Mouse (Mus musculus): ENCODE data around the gene Adprm. TPM values are rescaled to one million over a fixed set of nuclear protein-coding genes. Genes with fewer than 3 reads are reported as not detected.
"Not testable (repeated sequence)": the region's sequence is repeated elsewhere in the genome, so short reads cannot be mapped to it uniquely, and the experiment has no call there.

Adprm gene
- 38.0 and 41.3 TPM in 2 replicates for polyA plus RNA-seq (2015; fragmentation: Nextera tagmentation; extraction: Ambion mirVana)

DNA sequence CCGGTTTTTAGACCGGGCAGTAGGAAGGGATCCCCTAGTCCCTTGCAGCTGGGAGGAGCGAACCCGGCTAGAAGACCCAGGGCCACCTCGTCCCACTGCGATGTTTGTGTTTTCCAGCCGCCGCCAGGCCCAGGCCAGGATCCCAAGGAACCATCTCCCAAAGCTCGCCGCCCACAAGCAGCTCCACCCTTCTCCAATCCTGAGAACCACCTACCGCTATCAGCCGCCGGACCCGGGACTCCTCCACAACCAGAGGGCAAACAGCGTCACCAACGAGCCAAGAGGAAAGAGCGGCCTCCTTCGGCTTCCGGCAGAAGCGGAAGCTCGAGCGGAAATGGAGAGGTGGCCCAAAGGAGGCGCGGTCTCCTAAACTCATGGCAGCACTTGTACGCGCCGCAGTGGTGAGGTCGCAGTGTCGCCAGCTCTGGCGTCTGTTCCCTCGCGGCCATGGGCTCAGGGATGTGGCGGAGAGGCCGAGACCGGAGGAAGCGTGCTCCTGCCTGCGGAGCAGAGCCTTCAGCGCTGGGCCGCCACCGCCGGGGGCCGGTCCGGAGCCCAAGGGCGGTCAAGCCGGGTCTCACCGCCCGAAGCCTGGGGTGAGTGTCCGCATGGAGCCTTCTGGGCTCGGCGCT lies at the start of gene Adprm, which contains the start of gene Sco1:
Adprm (minus strand) TSS at position 274 of the 632 bp plus-strand sequence.
Sco1 (plus strand) TSS at position 350 of the 632 bp plus-strand sequence.
- Histone ChIP-seq H3K36me3 (peaks cover 39% of the 10 kb centered on the region), H3K27me3 (no peaks in the 10 kb centered on the region), H3K27ac (replicated peaks) (peak within 1 kb of the TSS; percentile 84), H3K9me3 (no peaks in the 10 kb centered on the region), H3K9ac (peak within 1 kb of the TSS; percentile 88), H3K4me3 (peak within 1 kb of the TSS; percentile 98), H3K4me2 (peak within 1 kb of the TSS; percentile 75), H3K4me1 (replicated peaks) (peaks cover 28% of the 10 kb centered on the region)
- ATAC-seq (ENCODE audit: low read depth), result peak; percentile 96
- WGBS, result under 1% methylated on average over 50 of the region's 50 CpGs

DNA sequence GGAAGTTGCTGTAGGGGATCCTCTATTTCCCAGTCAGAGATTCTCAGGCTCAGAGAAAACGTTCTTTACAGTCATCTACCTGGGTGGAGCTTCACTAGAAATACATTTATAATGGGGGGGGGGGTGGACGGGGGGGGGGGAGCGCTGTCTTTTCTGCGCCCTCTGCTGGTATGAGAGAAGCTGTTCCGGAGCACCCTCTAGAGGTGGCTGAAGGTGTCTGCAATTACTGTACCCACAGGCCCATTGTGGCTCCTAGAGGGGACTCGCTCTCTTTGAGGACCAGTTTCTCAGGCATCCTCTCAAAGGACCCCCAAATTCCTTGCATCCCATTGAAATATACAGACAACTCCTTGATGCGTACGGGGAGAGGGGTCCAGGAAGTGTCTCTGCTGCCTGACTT lies 49.3 kb upstream of the Adprm start:
- Histone ChIP-seq H3K4me3 (no peak overlapping the region), H3K4me1 (replicated peaks) (peaks cover 12% of the 10 kb centered on the region), H3K4me2 (no peak overlapping the region), H3K27me3 (no peaks in the 10 kb centered on the region), H3K9me3 (no peaks in the 10 kb centered on the region), H3K27ac (replicated peaks) (no peak overlapping the region), H3K9ac (no peak overlapping the region), H3K36me3 (no peaks in the 10 kb centered on the region)
- ATAC-seq (ENCODE audit: low read depth), result no peak
- 47% methylated on average over 5 of the region's 8 CpGs for WGBS

DNA sequence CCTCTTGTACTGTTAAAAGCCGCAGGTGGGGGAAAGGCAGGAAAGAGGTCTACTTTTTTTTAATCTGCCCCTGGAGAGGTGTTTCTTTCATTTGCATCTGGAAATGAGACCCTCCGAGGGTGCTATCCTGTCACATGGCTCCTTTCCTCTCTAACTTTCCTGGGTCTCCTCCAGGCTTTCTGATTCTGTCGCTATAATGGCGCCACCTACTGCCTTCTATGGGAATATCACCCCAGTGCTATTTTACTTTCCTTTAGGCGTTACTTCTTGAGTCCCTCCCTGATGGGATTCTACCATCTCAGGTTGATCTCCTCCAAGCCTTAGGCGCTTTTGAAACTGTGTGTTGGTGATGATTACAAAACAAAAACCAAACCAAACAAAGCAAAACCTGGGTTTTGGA lies 47.8 kb upstream of the Adprm start:
- WGBS, result 37% methylated on average over 6 of the region's 6 CpGs

DNA sequence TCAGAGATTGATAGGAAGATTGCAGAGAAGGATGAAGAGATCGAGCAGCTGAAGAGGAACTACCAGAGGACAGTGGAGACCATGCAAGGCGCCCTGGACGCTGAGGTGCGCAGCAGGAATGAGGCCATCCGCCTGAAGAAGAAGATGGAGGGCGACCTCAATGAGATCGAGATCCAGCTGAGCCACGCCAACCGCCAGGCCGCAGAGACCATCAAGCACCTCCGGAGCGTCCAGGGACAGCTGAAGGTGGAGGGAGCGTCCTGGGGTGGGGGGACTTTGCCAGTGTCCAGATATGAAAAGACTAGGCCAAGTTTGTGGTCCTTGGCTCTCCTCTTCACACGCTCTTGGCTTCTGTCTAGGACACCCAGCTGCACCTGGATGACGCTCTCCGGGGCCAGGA lies 46.8 kb upstream of the Adprm start:
- no peaks in the 10 kb centered on the region for H3K4me1 ChIP-seq (replicated peaks)
- no peaks in the 10 kb centered on the region for H3K9me3 ChIP-seq
- no peaks in the 10 kb centered on the region for H3K36me3 ChIP-seq
- no peak overlapping the region for H3K9ac ChIP-seq
- no peaks in the 10 kb centered on the region for H3K27me3 ChIP-seq
- no peak overlapping the region for H3K27ac ChIP-seq (replicated peaks)
- 95% methylated on average over 16 of the region's 16 CpGs for WGBS
- no peak for ATAC-seq (ENCODE audit: low read depth)
- H3K4me2 ChIP-seq, result no peak overlapping the region
- H3K4me3 ChIP-seq, result no peak overlapping the region

More for the DNA sequence above, 47.8 kb upstream of the Adprm start:
- no peak overlapping the region for H3K4me2 ChIP-seq
- H3K27ac ChIP-seq (replicated peaks), result no peak overlapping the region
- peaks cover 5% of the 10 kb centered on the region; the same call in 1 of the 2 replicates for H3K4me1 ChIP-seq (replicated peaks)
- H3K36me3 ChIP-seq, result no peaks in the 10 kb centered on the region
- no peak overlapping the region for H3K9ac ChIP-seq
- no peaks in the 10 kb centered on the region for H3K27me3 ChIP-seq
- no peaks in the 10 kb centered on the region for H3K9me3 ChIP-seq
- no peak for ATAC-seq (ENCODE audit: low read depth)
- H3K4me3 ChIP-seq, result no peak overlapping the region

DNA sequence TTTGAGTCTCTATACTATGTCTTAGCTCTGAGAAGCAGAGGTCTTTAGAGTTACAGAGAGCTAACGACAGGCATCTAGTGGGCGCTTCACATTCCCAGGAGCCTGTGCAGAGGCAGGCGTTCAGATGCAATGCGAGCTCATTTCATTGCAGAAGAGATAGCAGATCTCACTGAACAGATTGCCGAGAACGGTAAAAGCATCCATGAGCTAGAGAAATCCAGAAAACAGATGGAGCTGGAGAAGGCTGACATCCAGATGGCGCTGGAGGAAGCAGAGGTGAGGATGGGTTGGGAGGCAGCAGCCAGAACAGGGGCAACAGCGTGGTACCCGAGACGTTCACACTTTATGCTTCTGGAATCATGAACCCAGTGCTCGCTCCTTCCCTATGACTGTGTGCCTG lies 46.0 kb upstream of the Adprm start:
- H3K9ac ChIP-seq, result no peak overlapping the region
- H3K27ac ChIP-seq (replicated peaks), result no peak overlapping the region
- no peaks in the 10 kb centered on the region for H3K36me3 ChIP-seq
- no peak overlapping the region for H3K4me3 ChIP-seq
- no peaks in the 10 kb centered on the region for H3K9me3 ChIP-seq
- no peaks in the 10 kb centered on the region for H3K27me3 ChIP-seq
- ATAC-seq (ENCODE audit: low read depth), result no peak
- H3K4me2 ChIP-seq, result no peak overlapping the region
- H3K4me1 ChIP-seq (replicated peaks), result no peaks in the 10 kb centered on the region
- 88% methylated on average over 11 of the region's 11 CpGs for WGBS

DNA sequence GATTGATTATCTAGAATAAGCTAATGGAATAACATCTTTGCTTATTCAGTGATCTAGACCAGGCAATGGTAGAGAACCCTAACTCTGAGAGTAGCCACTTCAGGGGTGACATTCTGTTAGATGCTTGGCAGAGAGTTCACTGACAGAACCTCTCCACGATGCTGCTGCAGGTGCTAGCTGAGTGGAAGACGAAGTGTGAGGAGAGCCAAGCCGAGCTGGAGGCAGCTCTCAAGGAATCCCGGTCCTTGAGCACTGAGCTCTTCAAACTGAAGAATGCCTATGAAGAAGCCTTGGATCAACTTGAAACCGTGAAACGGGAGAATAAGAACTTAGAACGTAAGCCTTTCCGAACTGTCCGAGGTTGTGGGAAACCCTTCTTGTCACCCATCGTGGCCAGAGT lies 45.3 kb upstream of the Adprm start:
- H3K27me3 ChIP-seq, result no peaks in the 10 kb centered on the region
- H3K4me1 ChIP-seq (replicated peaks), result no peaks in the 10 kb centered on the region
- H3K27ac ChIP-seq (replicated peaks), result no peak overlapping the region
- WGBS, result 92% methylated on average over 10 of the region's 10 CpGs
- no peaks in the 10 kb centered on the region for H3K9me3 ChIP-seq
- no peak overlapping the region for H3K4me3 ChIP-seq
- no peak overlapping the region for H3K4me2 ChIP-seq
- no peak overlapping the region for H3K9ac ChIP-seq
- H3K36me3 ChIP-seq, result no peaks in the 10 kb centered on the region
- ATAC-seq (ENCODE audit: low read depth), result no peak

DNA sequence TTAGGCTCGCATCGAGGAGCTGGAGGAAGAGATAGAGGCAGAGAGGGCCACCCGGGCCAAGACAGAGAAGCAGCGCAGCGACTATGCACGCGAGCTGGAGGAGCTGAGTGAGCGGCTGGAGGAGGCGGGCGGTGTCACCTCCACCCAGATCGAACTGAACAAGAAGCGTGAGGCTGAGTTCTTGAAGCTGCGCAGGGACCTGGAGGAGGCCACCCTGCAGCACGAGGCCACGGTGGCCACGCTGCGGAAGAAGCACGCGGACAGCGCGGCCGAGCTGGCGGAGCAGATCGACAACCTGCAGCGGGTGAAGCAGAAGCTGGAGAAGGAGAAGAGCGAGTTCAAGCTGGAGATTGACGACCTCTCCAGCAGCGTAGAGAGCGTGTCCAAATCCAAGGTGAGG lies 42.1 kb upstream of the Adprm start:
- no peaks in the 10 kb centered on the region for H3K27me3 ChIP-seq
- no peak overlapping the region for H3K27ac ChIP-seq (replicated peaks)
- H3K4me3 ChIP-seq, result no peak overlapping the region
- ATAC-seq (ENCODE audit: low read depth), result no peak
- no peak overlapping the region for H3K4me2 ChIP-seq
- WGBS, result 86% methylated on average over 29 of the region's 29 CpGs
- H3K4me1 ChIP-seq (replicated peaks), result no peaks in the 10 kb centered on the region
- H3K9me3 ChIP-seq, result no peaks in the 10 kb centered on the region
- no peaks in the 10 kb centered on the region for H3K36me3 ChIP-seq
- no peak overlapping the region for H3K9ac ChIP-seq

DNA sequence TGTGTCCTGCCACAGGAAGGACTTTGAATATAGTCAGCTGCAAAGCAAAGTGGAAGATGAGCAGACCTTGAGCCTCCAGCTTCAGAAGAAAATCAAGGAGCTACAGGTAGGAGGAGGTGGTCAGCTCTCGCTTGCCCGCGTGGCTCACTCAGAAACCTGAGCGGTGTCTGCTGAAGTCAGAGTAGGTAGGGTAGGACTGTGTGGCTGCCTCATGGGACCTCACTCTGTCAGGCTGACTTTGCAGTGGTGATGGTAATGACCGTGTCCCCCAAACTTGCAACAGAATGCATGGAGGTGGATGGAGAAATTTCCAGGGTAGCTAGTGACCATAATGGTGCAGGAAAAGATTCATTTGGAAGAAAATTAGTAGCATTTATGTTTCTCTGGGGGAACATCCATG lies 41.3 kb upstream of the Adprm start:
- Histone ChIP-seq H3K9me3 (no peaks in the 10 kb centered on the region), H3K27ac (replicated peaks) (no peak overlapping the region), H3K9ac (no peak overlapping the region), H3K4me3 (no peak overlapping the region), H3K4me2 (no peak overlapping the region), H3K4me1 (replicated peaks) (no peaks in the 10 kb centered on the region), H3K27me3 (no peaks in the 10 kb centered on the region), H3K36me3 (no peaks in the 10 kb centered on the region)
- ATAC-seq (ENCODE audit: low read depth), result no peak
- 92% methylated on average over 5 of the region's 5 CpGs for WGBS

DNA sequence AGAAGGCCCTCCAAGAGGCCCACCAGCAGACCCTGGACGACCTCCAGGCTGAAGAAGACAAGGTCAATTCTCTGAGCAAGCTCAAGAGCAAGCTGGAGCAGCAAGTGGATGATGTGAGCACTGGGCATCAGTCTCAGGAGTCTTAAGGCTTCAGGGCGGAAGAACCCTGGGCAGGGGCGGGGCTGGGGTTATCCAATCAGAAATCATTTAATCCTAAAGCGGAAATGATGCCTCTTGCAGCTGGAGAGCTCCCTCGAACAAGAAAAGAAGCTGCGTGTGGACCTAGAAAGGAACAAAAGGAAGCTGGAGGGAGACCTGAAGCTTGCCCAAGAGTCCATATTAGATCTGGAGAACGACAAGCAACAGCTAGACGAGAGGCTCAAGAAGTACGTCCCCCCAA lies 40.8 kb upstream of the Adprm start:
- WGBS, result 83% methylated on average over 9 of the region's 9 CpGs
- no peaks in the 10 kb centered on the region for H3K36me3 ChIP-seq
- no peak overlapping the region for H3K4me2 ChIP-seq
- H3K4me3 ChIP-seq, result no peak overlapping the region
- H3K27me3 ChIP-seq, result no peaks in the 10 kb centered on the region
- H3K4me1 ChIP-seq (replicated peaks), result no peaks in the 10 kb centered on the region
- no peak overlapping the region for H3K27ac ChIP-seq (replicated peaks)
- no peaks in the 10 kb centered on the region for H3K9me3 ChIP-seq
- H3K9ac ChIP-seq, result no peak overlapping the region
- ATAC-seq (ENCODE audit: low read depth), result no peak

DNA sequence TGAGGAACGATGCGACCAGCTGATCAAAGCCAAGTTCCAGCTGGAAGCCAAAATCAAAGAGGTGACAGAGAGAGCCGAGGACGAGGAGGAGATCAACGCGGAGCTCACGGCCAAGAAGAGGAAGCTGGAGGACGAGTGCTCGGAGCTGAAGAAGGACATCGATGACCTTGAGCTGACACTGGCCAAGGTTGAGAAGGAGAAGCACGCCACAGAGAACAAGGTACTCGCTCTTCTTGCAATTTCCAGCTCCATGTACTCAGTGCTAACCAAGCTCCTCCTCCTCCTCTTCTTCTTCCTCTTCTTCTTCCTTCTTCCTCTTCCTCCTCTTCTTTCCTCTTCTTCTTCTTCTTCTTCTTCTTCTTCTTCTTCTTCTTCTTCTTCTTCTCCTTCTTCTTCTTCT lies 40.0 kb upstream of the Adprm start:
- not testable (repeated sequence) for H3K4me2 ChIP-seq, H3K9me3 ChIP-seq
- 89% methylated on average over 12 of the region's 12 CpGs for WGBS

DNA sequence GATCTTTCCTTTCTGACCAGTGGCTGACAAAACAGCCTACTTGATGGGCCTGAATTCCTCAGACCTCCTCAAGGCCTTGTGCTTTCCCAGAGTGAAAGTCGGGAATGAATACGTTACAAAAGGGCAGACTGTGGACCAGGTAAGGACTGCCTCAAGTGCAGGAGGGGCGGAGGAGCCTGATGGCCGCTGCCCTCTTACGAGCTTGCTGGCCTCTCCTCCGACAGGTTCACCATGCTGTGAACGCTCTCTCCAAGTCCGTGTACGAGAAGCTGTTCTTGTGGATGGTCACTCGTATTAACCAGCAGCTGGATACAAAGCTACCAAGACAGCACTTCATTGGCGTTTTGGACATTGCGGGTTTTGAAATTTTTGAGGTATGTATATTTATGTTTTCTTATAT lies 34.8 kb upstream of the Adprm start:
- Histone ChIP-seq H3K9me3 (no peaks in the 10 kb centered on the region), H3K4me2 (no peak overlapping the region), H3K27ac (replicated peaks) (no peak overlapping the region), H3K4me1 (replicated peaks) (no peaks in the 10 kb centered on the region), H3K36me3 (no peaks in the 10 kb centered on the region), H3K4me3 (no peak overlapping the region), H3K9ac (no peak overlapping the region), H3K27me3 (peaks cover 25% of the 10 kb centered on the region)
- WGBS, result 89% methylated on average over 12 of the region's 12 CpGs
- no peak for ATAC-seq (ENCODE audit: low read depth)

More for the DNA sequence above, 40.0 kb upstream of the Adprm start:
- H3K27me3 ChIP-seq; H3K4me1 ChIP-seq (replicated peaks); H3K27ac ChIP-seq (replicated peaks); H3K36me3 ChIP-seq; H3K4me3 ChIP-seq; ATAC-seq (ENCODE audit: low read depth); H3K9ac ChIP-seq: not testable (repeated sequence)

DNA sequence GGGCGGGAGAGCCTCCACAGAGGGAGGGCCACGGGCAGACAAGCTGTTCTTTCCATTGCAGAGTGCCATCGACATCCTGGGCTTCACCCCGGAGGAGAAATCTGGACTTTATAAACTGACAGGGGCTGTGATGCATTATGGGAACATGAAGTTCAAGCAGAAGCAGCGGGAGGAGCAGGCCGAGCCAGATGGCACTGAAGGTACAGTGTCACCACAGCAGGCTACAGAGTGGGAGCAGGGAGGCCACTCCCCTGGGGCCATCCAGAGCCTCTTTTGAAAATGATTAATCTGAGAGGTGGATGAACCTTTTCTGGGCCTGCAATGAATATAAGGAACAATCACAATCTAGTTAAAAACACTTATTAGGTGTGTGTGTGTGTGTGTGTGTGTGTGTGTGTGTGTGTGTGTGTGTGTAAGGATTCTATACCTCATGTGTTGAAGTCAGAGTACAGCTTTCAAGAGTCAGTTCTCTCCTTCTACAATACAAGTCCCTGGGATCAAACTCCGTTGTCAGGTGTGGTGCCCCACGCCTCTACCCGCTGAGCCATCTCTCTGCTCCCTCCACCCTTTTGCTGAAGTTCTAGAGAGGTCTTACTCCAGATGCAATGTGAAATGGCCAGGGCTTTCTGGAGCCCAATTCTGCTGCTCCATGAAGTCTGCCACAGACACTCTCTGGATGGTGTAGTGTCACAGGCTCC lies 34.2 kb upstream of the Adprm start:
- Histone ChIP-seq H3K4me2 (no peak overlapping the region), H3K27ac (replicated peaks) (no peak overlapping the region), H3K4me3 (no peak overlapping the region), H3K9ac (no peak overlapping the region), H3K4me1 (replicated peaks) (no peaks in the 10 kb centered on the region), H3K36me3 (no peaks in the 10 kb centered on the region), H3K9me3 (no peaks in the 10 kb centered on the region), H3K27me3 (peaks cover 25% of the 10 kb centered on the region)
- 49% methylated on average over 9 of the region's 9 CpGs for WGBS
- ATAC-seq (ENCODE audit: low read depth), result no peak
